Mouse (Mus musculus) mouse trophoblast stem cell (cell line): Measurements from ENCODE around the gene Nhej1.

Experiments used
- in situ Hi-C, 2 experiments: fragments of 300-500 bp; cut with MseI, MboI; formaldehyde crosslinking; loops; 2 replicates in 1 of 2; 3 replicates in 1 of 2; pipeline ENCODE4 v1.15.1; 2025

Nhej1 gene

GRCm38 (mm10) chr1:74975936-74976335 is 149.1 kb downstream of the Nhej1 start:
- in situ Hi-C loops: no loop called here

- in situ Hi-C loops: no loop called here
Measured at GRCm38 (mm10) chr1:74973590-74973989, 151.4 kb downstream of the Nhej1 start.

- in situ Hi-C loops: no loop called here
Measured at GRCm38 (mm10) chr1:74971353-74972050, 153.5 kb downstream of the Nhej1 start.

- in situ Hi-C loops: no loop called here
Measured at GRCm38 (mm10) chr1:74967962-74968580, 156.9 kb downstream of the Nhej1 start.

- in situ Hi-C loops: no loop called here
Measured at GRCm38 (mm10) chr1:74964494-74965215, 160.3 kb downstream of the Nhej1 start.

- in situ Hi-C loops: no loop called here
Measured at GRCm38 (mm10) chr1:74962853-74963227, 162.2 kb downstream of the Nhej1 start.

GRCm38 (mm10) chr1:74962126-74962852 is 162.7 kb downstream of the Nhej1 start:
- in situ Hi-C loops: no loop called here

GRCm38 (mm10) chr1:74961722-74962121 is 163.3 kb downstream of the Nhej1 start:
- in situ Hi-C loops: no loop called here

- in situ Hi-C loops: no loop called here
Measured at GRCm38 (mm10) chr1:74960059-74960458, 164.9 kb downstream of the Nhej1 start.

GRCm38 (mm10) chr1:74951556-74952210 is 173.3 kb downstream of the Nhej1 start, which contains the start of gene Ihh:
TSS of gene Ihh (minus strand) at chr1:74951672.
- in situ Hi-C loops: no loop called here

GRCm38 (mm10) chr1:74950576-74951490 is 174.2 kb downstream of the Nhej1 start:
- in situ Hi-C loops: no loop called here

GRCm38 (mm10) chr1:74950066-74950465 is 174.9 kb downstream of the Nhej1 start:
- in situ Hi-C loops: no loop called here

GRCm38 (mm10) chr1:74949666-74950050 is 175.3 kb downstream of the Nhej1 start:
- in situ Hi-C loops: loop anchor here in 1 of 2 experiments (25.0 kb wide), 1 partner anchor 313 kb away; the partner anchor contains the start of gene Ptprn

- in situ Hi-C loops: loop anchor here in 1 of 2 experiments (25.0 kb wide), 1 partner anchor 313 kb away; the partner anchor contains the start of gene Ptprn
Measured at GRCm38 (mm10) chr1:74948784-74949665, 176.0 kb downstream of the Nhej1 start.

GRCm38 (mm10) chr1:74947986-74948670 is 176.9 kb downstream of the Nhej1 start:
- in situ Hi-C loops: loop anchor here in 1 of 2 experiments (25.0 kb wide), 1 partner anchor 314 kb away; the partner anchor contains the start of gene Ptprn

GRCm38 (mm10) chr1:74941651-74942360 is 183.2 kb downstream of the Nhej1 start:
- in situ Hi-C loops: loop anchor here in 1 of 2 experiments (25.0 kb wide), 1 partner anchor 320 kb away; the partner anchor contains the start of gene Ptprn

- in situ Hi-C loops: loop anchor here in 1 of 2 experiments (25.0 kb wide), 1 partner anchor 323 kb away; the partner anchor contains the start of gene Ptprn
Measured at GRCm38 (mm10) chr1:74939762-74940161, 185.2 kb downstream of the Nhej1 start.
